Mouse (Mus musculus) embryonic facial prominence, embryonic 11.5 days (tissue): ENCODE data around the gene Med11. TPM values are rescaled to one million over a fixed set of nuclear protein-coding genes. Genes with fewer than 3 reads are reported as not detected.
"Not testable (repeated sequence)": the region's sequence is repeated elsewhere in the genome, so short reads cannot be mapped to it uniquely, and the experiment has no call there.

ENCODE experiments used
- ATAC-seq: fragments of 200-750 bp; cut with Nextera tagmentation; replicated peaks from 2 replicates; pipeline ENCODE4 v1.8.0; 2017; ENCODE audit warnings: low read depth; ENCODE audit not compliant: insufficient number of reproducible peaks, low FRiP score, low TSS enrichment
- DNase-seq: peaks from one replicate; pipeline ENCODE4 v3.0.0-alpha.2; 2015; ENCODE audit warnings: low spot score
- H3K27ac ChIP-seq: fragments of 300-500 bp; sonication (generic); replicated peaks from 2 replicates; pipeline ENCODE4 v1.5.1; 2014; ENCODE audit warnings: mild to moderate bottlenecking, low read depth, low read length, control low read depth
- H3K27me3 ChIP-seq: fragments of 300-500 bp; sonication (generic); 2 replicates; pipeline ENCODE4 v1.6.1; 2014; ENCODE audit warnings: mild to moderate bottlenecking, low read length, moderate library complexity, mixed read lengths; ENCODE audit not compliant: control insufficient read depth, insufficient read depth
- H3K36me3 ChIP-seq: fragments of 300-500 bp; sonication (generic); replicated peaks from 2 replicates; pipeline ENCODE4 v1.6.1; 2014; ENCODE audit warnings: low read depth, mild to moderate bottlenecking, low read length, moderate library complexity, mixed read lengths; ENCODE audit not compliant: control insufficient read depth, insufficient read depth
- H3K4me1 ChIP-seq: fragments of 300-500 bp; sonication (generic); 2 replicates; pipeline ENCODE4 v1.6.1; 2014; ENCODE audit warnings: low read length, mixed read lengths; ENCODE audit not compliant: control insufficient read depth, insufficient read depth
- H3K4me2 ChIP-seq: fragments of 300-500 bp; sonication (generic); 2 replicates; pipeline ENCODE4 v1.6.1; 2014; ENCODE audit warnings: low read depth, mild to moderate bottlenecking, control low read depth, low read length, moderate library complexity
- H3K4me3 ChIP-seq: fragments of 300-500 bp; sonication (generic); 2 replicates; pipeline ENCODE4 v1.5.1; 2014; ENCODE audit warnings: low read depth, low read length, control low read depth
- H3K9ac ChIP-seq: fragments of 300-500 bp; sonication (generic); replicated peaks from 2 replicates; pipeline ENCODE4 v1.6.1; 2014; ENCODE audit warnings: mild to moderate bottlenecking, control low read depth, low read length
- H3K9me3 ChIP-seq: fragments of 300-500 bp; sonication (generic); replicated peaks from 2 replicates; pipeline ENCODE4 v1.6.1; 2016; ENCODE audit warnings: mild to moderate bottlenecking, low read length, inconsistent platforms, mixed read lengths; ENCODE audit not compliant: control insufficient read depth
- WGBS: fragments of 180-500 bp; shearing (Covaris S2); extraction: QIAGEN DNeasy Blood & Tissue Kit; methylation state at CpG from one replicate; pipeline ENCODE4 v1.1.7; 2014; 5-methylcytosine and 5-hydroxymethylcytosine counted together
- polyA plus RNA-seq: library from polyadenylated mRNA; unstranded; fragments of >200 nt; fragmentation: Nextera tagmentation; extraction: Ambion mirVana; gene quantifications from 2 replicates; pipeline ENCODE4 v1.2.1, GENCODE M21; 2014

The Med11 gene
- polyA plus RNA-seq, 1 experiment from 2014 or later = 38.7 TPM

DNA sequence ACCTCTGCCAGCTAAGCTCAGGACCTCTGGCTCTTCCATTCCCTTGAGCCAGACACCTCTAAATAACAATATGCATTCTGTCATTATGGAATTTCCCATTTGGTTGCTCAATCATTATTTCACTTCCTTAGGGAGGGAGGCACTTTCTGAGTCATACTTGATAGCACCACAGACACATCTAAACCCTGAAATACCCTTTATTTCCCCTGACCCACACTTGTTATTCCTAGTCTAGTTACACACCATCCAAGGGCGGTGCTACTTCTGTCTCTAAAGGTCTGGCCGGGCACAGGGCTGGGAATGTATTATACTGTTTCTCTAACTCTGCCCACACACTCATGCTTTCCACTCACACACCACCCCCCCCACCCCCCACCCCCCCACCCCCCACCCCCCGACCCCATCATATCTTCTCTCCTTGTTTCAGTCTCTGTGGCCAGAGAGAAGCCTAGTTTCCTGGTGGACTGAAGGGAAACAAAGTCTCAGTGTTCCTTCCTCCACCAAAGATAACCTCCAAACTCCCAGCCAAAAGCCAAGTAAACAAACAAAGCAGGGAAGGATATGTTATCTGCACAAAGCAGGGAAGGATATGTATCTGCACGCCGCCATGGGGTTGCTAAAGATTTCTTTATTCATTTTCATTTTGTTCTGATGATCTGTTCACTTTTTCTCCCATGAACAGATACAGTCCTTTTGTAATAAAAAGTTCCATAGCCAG, 16.3 kb downstream of the Med11 start:
- no peak overlapping the region for H3K4me3 ChIP-seq
- no peak overlapping the region for H3K27ac ChIP-seq
- DNase-seq (no peak), ATAC-seq (no peak)
- H3K9ac ChIP-seq = no peak overlapping the region
- H3K9me3 ChIP-seq = no peaks in the 10 kb centered on the region
- no peaks in the 10 kb centered on the region; the same call in 1 of the 2 replicates for H3K4me1 ChIP-seq
- no peaks in the 10 kb centered on the region for H3K36me3 ChIP-seq
- H3K27me3 ChIP-seq = peaks cover 11% of the 10 kb centered on the region
- 78% methylated on average over 5 of the region's 5 CpGs for WGBS
- H3K4me2 ChIP-seq = no peak overlapping the region

- Histone ChIP-seq H3K27ac (no peak overlapping the region), H3K9me3 (no peaks in the 10 kb centered on the region), H3K27me3 (peaks cover 7% of the 10 kb centered on the region), H3K4me2 (no peak overlapping the region), H3K4me3 (no peak overlapping the region), H3K9ac (no peak overlapping the region), H3K36me3 (no peaks in the 10 kb centered on the region), H3K4me1 (no peaks in the 10 kb centered on the region; the same call in 1 of the 2 replicates)
- DNase-seq (no peak), ATAC-seq (no peak)
- WGBS = 87% methylated on average over 3 of the region's 3 CpGs
Measured at GRCm38 (mm10) chr11:70469764-70470163, 18.0 kb downstream of the Med11 start.

- no peak overlapping the region for H3K9ac ChIP-seq
- no peak overlapping the region for H3K27ac ChIP-seq
- H3K4me3 ChIP-seq = no peak overlapping the region
- DNase-seq = no peak
- ATAC-seq = no peak
- H3K9me3 ChIP-seq = no peaks in the 10 kb centered on the region
- H3K4me2 ChIP-seq = no peak overlapping the region
- H3K27me3 ChIP-seq = no peaks in the 10 kb centered on the region
- H3K4me1 ChIP-seq = no peaks in the 10 kb centered on the region
- no peaks in the 10 kb centered on the region for H3K36me3 ChIP-seq
Measured at GRCm38 (mm10) chr11:70472716-70473115, 21.0 kb downstream of the Med11 start.

- not testable (repeated sequence) for DNase-seq, H3K27me3 ChIP-seq, H3K36me3 ChIP-seq, H3K9me3 ChIP-seq, H3K4me3 ChIP-seq, H3K4me2 ChIP-seq, H3K4me1 ChIP-seq, ATAC-seq, H3K9ac ChIP-seq, H3K27ac ChIP-seq
- WGBS = 90% methylated on average over 5 of the region's 5 CpGs
Measured at GRCm38 (mm10) chr11:70473291-70473690, 21.6 kb downstream of the Med11 start.

- Histone ChIP-seq H3K4me2 (no peak overlapping the region), H3K4me1 (no peaks in the 10 kb centered on the region), H3K36me3 (no peaks in the 10 kb centered on the region), H3K27ac (no peak overlapping the region), H3K27me3 (no peaks in the 10 kb centered on the region), H3K9ac (no peak overlapping the region), H3K4me3 (no peak overlapping the region), H3K9me3 (no peaks in the 10 kb centered on the region)
- ATAC-seq (no peak), DNase-seq (no peak)
- 82% methylated on average over 12 of the region's 12 CpGs for WGBS
Measured at GRCm38 (mm10) chr11:70474872-70475534, 23.3 kb downstream of the Med11 start.

DNA sequence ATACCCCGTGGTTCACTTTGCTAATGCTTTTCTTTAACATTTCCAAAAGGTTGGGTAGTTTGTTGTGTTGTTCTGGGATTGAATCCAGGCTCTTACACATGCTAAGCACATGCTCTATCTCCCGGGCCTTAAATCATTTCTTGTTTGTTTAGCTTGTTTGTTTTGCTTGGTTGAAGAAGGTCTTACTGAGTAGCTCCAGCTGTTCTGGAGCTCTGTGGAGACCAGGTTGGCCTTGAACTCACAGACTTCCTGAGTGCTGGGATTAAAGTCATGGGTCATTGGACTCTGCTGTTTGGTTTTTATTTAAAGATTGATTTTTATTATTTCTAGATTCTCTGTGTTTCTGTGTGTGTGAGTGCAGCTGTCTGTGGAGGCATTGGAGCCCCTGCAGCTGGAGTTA, 33.8 kb downstream of the Med11 start:
- Histone ChIP-seq H3K4me2 (no peak overlapping the region), H3K4me1 (no peaks in the 10 kb centered on the region), H3K27ac (no peak overlapping the region), H3K9me3 (no peaks in the 10 kb centered on the region), H3K36me3 (no peaks in the 10 kb centered on the region), H3K4me3 (no peak overlapping the region), H3K27me3 (no peaks in the 10 kb centered on the region), H3K9ac (no peak overlapping the region)
- ATAC-seq (no peak), DNase-seq (no peak)
- WGBS = 54% methylated on average over 2 of the region's 2 CpGs

DNA sequence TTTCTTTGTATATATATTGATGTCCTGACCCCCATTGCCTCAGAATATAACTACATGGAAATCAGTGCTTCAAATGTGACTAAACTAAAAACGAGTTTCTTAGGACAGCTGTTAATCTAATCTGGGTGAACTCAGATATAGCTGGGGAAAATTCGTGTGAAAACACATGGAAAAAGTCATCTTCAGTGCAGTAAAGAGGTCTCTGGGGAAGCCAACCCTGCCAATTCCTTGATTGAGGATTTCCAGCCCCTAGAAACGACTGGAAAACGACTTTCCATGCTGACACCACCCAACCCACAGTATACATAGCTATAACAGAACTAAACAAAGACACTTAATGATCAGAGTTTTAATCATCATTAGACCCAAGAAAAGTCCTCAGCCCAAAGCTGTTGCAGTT, 36.1 kb downstream of the Med11 start:
- DNase-seq = no peak
- 43% methylated on average over 4 of the region's 4 CpGs for WGBS

DNA sequence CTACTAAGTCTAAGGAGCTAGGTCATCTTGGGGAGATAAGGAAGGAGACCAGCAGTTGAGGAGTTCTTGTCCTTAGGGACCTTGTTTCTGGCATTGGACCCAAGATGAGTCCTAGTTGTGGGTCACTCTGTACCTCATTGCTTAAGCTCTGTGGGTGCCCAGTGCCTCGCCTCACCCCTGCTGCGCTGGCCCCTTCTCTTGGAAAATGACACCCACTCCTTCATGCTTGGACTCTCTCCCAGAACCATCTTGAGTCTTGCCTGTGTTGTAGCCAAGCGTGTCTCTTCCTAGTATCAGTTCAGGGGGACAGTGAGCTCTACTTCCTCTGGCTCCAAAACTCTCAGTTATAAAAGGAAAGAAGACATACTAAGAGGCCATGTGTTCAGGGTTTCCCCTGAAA, 37.4 kb downstream of the Med11 start:
- no peak for DNase-seq
- H3K4me3 ChIP-seq = no peak overlapping the region
- 92% methylated on average over 3 of the region's 3 CpGs for WGBS
- H3K9me3 ChIP-seq = no peaks in the 10 kb centered on the region
- no peaks in the 10 kb centered on the region for H3K36me3 ChIP-seq
- H3K4me2 ChIP-seq = no peak overlapping the region
- H3K27ac ChIP-seq = no peak overlapping the region
- no peak for ATAC-seq
- no peak overlapping the region for H3K9ac ChIP-seq
- H3K27me3 ChIP-seq = no peaks in the 10 kb centered on the region
- H3K4me1 ChIP-seq = no peaks in the 10 kb centered on the region

More for the DNA sequence above, 36.1 kb downstream of the Med11 start:
- no peaks in the 10 kb centered on the region for H3K9me3 ChIP-seq
- no peak for ATAC-seq
- no peaks in the 10 kb centered on the region for H3K4me1 ChIP-seq
- no peak overlapping the region for H3K9ac ChIP-seq
- no peaks in the 10 kb centered on the region for H3K36me3 ChIP-seq
- no peak overlapping the region for H3K4me2 ChIP-seq
- no peak overlapping the region for H3K4me3 ChIP-seq
- H3K27ac ChIP-seq = no peak overlapping the region
- no peaks in the 10 kb centered on the region for H3K27me3 ChIP-seq
